Mouse (Mus musculus): ENCODE data around the gene Pkd1l1.
A peak's percentile ranks its signal among the peaks of the same experiment; 100 is the strongest.

The Pkd1l1 gene

GRCm38 (mm10) chr11:8973166-8973565 is at the start of gene Pkd1l1:
Gene Pkd1l1, minus strand, starts transcription at chr11:8973266.
- no peak for DNase-seq (ENCODE audit: low spot score in 2 of 2)

- no peak for DNase-seq (ENCODE audit: low spot score in 2 of 2)
These were observed 47.1 kb upstream of the Pkd1l1 start for GRCm38 (mm10) chr11:9020207-9020606.

- no peak for DNase-seq (ENCODE audit: low spot score in 2 of 2)
These were observed 45.6 kb upstream of the Pkd1l1 start for GRCm38 (mm10) chr11:9018491-9019267.

- no peak for DNase-seq (ENCODE audit: low spot score in 2 of 2)
These were observed 41.7 kb upstream of the Pkd1l1 start for GRCm38 (mm10) chr11:9014740-9015139.

GRCm38 (mm10) chr11:9011348-9011747 is 38.3 kb upstream of the Pkd1l1 start:
- DNase-seq (ENCODE audit: low spot score in 2 of 2): no peak

GRCm38 (mm10) chr11:9010853-9011339 is 37.8 kb upstream of the Pkd1l1 start, which contains the start of gene Hus1:
Gene Hus1, minus strand, starts transcription at chr11:9011191.
- DNase-seq (ENCODE audit: low spot score in 2 of 2): peak; percentile 55 to 69

GRCm38 (mm10) chr11:9010416-9010815 is 37.4 kb upstream of the Pkd1l1 start:
- no peak for DNase-seq (ENCODE audit: low spot score in 2 of 2)

- DNase-seq (ENCODE audit: low spot score in 2 of 2): no peak
These were observed 35.7 kb upstream of the Pkd1l1 start for GRCm38 (mm10) chr11:9008761-9009160.

- DNase-seq (ENCODE audit: low spot score in 2 of 2): no peak
These were observed 15.0 kb upstream of the Pkd1l1 start for GRCm38 (mm10) chr11:8988084-8988483.

- no peak for DNase-seq (ENCODE audit: low spot score in 2 of 2)
These were observed 13.0 kb upstream of the Pkd1l1 start for GRCm38 (mm10) chr11:8986058-8986457.

GRCm38 (mm10) chr11:8983237-8983861 is 10.3 kb upstream of the Pkd1l1 start:
- peak in 1 of 2 experiments; percentile 53 for DNase-seq (ENCODE audit: low spot score in 2 of 2)

GRCm38 (mm10) chr11:8978154-8978553 is 5.1 kb upstream of the Pkd1l1 start:
- DNase-seq (ENCODE audit: low spot score in 2 of 2): no peak

GRCm38 (mm10) chr11:8972093-8972492 is 973 bp downstream of the Pkd1l1 start:
- DNase-seq (ENCODE audit: low spot score in 2 of 2): no peak

GRCm38 (mm10) chr11:8970509-8970908 is 2.6 kb downstream of the Pkd1l1 start:
- DNase-seq (ENCODE audit: low spot score in 2 of 2): no peak

- no peak for DNase-seq (ENCODE audit: low spot score in 2 of 2)
These were observed 5.0 kb downstream of the Pkd1l1 start for GRCm38 (mm10) chr11:8968094-8968493.

GRCm38 (mm10) chr11:8958572-8958971 is 14.5 kb downstream of the Pkd1l1 start:
- DNase-seq (ENCODE audit: low spot score in 2 of 2): peak; percentile 15 to 28

GRCm38 (mm10) chr11:8958108-8958507 is 15.0 kb downstream of the Pkd1l1 start:
- no peak for DNase-seq (ENCODE audit: low spot score in 2 of 2)

GRCm38 (mm10) chr11:8957023-8957422 is 16.0 kb downstream of the Pkd1l1 start:
- no peak for DNase-seq (ENCODE audit: low spot score in 2 of 2)

- DNase-seq (ENCODE audit: low spot score in 2 of 2): no peak
These were observed 17.4 kb downstream of the Pkd1l1 start for GRCm38 (mm10) chr11:8955678-8956077.

GRCm38 (mm10) chr11:8949765-8950430 is 23.2 kb downstream of the Pkd1l1 start:
- no peak for DNase-seq (ENCODE audit: low spot score in 2 of 2)

GRCm38 (mm10) chr11:8948871-8949270 is 24.2 kb downstream of the Pkd1l1 start:
- DNase-seq (ENCODE audit: low spot score in 2 of 2): no peak

- no peak for DNase-seq (ENCODE audit: low spot score in 2 of 2)
These were observed 29.0 kb downstream of the Pkd1l1 start for GRCm38 (mm10) chr11:8944114-8944513.
